Mouse (Mus musculus) midbrain, postnatal 0 days (tissue): ENCODE data around the gene Dnm3. TPM values are rescaled to one million over a fixed set of nuclear protein-coding genes. Genes with fewer than 3 reads are reported as not detected.

Source experiments
- ATAC-seq: fragments of 200-750 bp; cut with Nextera tagmentation; 2 replicates; pipeline ENCODE4 v1.8.0; 2017; ENCODE audit warnings: moderate number of reproducible peaks, mild to moderate bottlenecking, moderate TSS enrichment, moderate library complexity; ENCODE audit not compliant: low FRiP score
- DNase-seq: peaks from one replicate; pipeline ENCODE4 v3.0.0-alpha.2; 2015; ENCODE audit warnings: low spot score
- H3K27ac ChIP-seq: fragments of 300-500 bp; sonication (generic); 2 replicates; pipeline ENCODE4 v1.5.1; 2014; ENCODE audit warnings: low read depth, mild to moderate bottlenecking, low read length, mixed read lengths
- H3K27me3 ChIP-seq: fragments of 300-500 bp; sonication (generic); 2 replicates; pipeline ENCODE4 v1.6.1; 2014; ENCODE audit warnings: low read length, control low read depth, mixed read lengths; ENCODE audit not compliant: insufficient read depth
- H3K36me3 ChIP-seq: fragments of 300-500 bp; sonication (generic); 2 replicates; pipeline ENCODE4 v1.6.1; 2014; ENCODE audit warnings: low read length, control low read depth, mixed read lengths; ENCODE audit not compliant: insufficient read depth
- H3K4me1 ChIP-seq: fragments of 300-500 bp; sonication (generic); 2 replicates; pipeline ENCODE4 v1.6.1; 2014; ENCODE audit warnings: mild to moderate bottlenecking, control low read depth, antibody characterized with exemption, low read length, mixed read lengths; ENCODE audit not compliant: insufficient read depth
- H3K4me2 ChIP-seq: fragments of 300-500 bp; sonication (generic); 2 replicates; pipeline ENCODE4 v1.6.1; 2014; ENCODE audit warnings: low read depth, mild to moderate bottlenecking, low read length, mixed read lengths; ENCODE audit not compliant: poor library complexity, severe bottlenecking
- H3K4me3 ChIP-seq: fragments of 300-500 bp; sonication (generic); 2 replicates; pipeline ENCODE4 v1.5.1; 2014; ENCODE audit warnings: low read depth, mild to moderate bottlenecking, low read length, moderate library complexity
- H3K9ac ChIP-seq: fragments of 300-500 bp; sonication (generic); replicated peaks from 2 replicates; pipeline ENCODE4 v1.6.1; 2014; ENCODE audit warnings: mild to moderate bottlenecking, low read length, moderate library complexity, mixed read lengths; ENCODE audit not compliant: poor library complexity, severe bottlenecking
- H3K9me3 ChIP-seq: fragments of 300-500 bp; sonication (generic); 2 replicates; pipeline ENCODE4 v1.6.1; 2016; ENCODE audit warnings: low read length, control low read depth
- CTCF ChIP-seq: IDR thresholded peaks from 2 replicates; pipeline ENCODE4 v1.5.1; 2016; ENCODE audit warnings: antibody characterized with exemption, mild to moderate bottlenecking
- WGBS: fragments of 180-500 bp; shearing (Covaris S2); extraction: QIAGEN DNeasy Blood & Tissue Kit; methylation state at CpG from one replicate; pipeline ENCODE4 v1.1.7; 2014; 5-methylcytosine and 5-hydroxymethylcytosine counted together
- polyA plus RNA-seq: library from polyadenylated mRNA; unstranded; fragments of >200 nt; fragmentation: Nextera tagmentation; extraction: Ambion mirVana; gene quantifications from 2 replicates; pipeline ENCODE4 v1.2.1, GENCODE M21; 2015
- total RNA-seq: library from RNA; depleted of rRNA; stranded (reverse); fragments of >200 nt; gene quantifications from 2 replicates; pipeline ENCODE4 v1.2.3, GENCODE M21; 2014

Dnm3 gene
- total and polyA plus RNA-seq, 2 experiments from 2014 or later: 67.0 to 88.5 TPM

GRCm38 (mm10) chr1:161990684-161991578 lies 486.9 kb downstream of the Dnm3 start:
- 75% methylated on average over 10 of the region's 10 CpGs for WGBS
- no peaks in the 10 kb centered on the region for H3K9me3 ChIP-seq
- no peak overlapping the region for H3K27ac ChIP-seq
- H3K4me3 ChIP-seq: no peak overlapping the region
- no peaks in the 10 kb centered on the region for H3K4me1 ChIP-seq
- no peak overlapping the region for H3K4me2 ChIP-seq
- no peak overlapping the region for H3K9ac ChIP-seq
- no peaks in the 10 kb centered on the region for H3K36me3 ChIP-seq
- TF ChIP-seq CTCF: no peak
- no peak for DNase-seq
- ATAC-seq: no peak
- H3K27me3 ChIP-seq: no peaks in the 10 kb centered on the region

- Histone ChIP-seq H3K36me3 (no peaks in the 10 kb centered on the region), H3K27ac (no peak overlapping the region), H3K9me3 (no peaks in the 10 kb centered on the region), H3K4me2 (no peak overlapping the region), H3K9ac (no peak overlapping the region), H3K4me1 (no peaks in the 10 kb centered on the region), H3K27me3 (no peaks in the 10 kb centered on the region), H3K4me3 (no peak overlapping the region)
- DNase-seq (no peak), ATAC-seq (no peak)
- TF ChIP-seq CTCF: no peak
- 29% methylated on average over 4 of the region's 4 CpGs for WGBS
Measured at GRCm38 (mm10) chr1:161983979-161984566, 493.8 kb downstream of the Dnm3 start.

- H3K4me1 ChIP-seq: no peaks in the 10 kb centered on the region
- no peaks in the 10 kb centered on the region for H3K27me3 ChIP-seq
- no peak overlapping the region for H3K27ac ChIP-seq
- WGBS: 60% methylated on average over 6 of the region's 6 CpGs
- no peaks in the 10 kb centered on the region for H3K36me3 ChIP-seq
- H3K9me3 ChIP-seq: no peaks in the 10 kb centered on the region
- H3K4me3 ChIP-seq: no peak overlapping the region
- no peak for ATAC-seq
- no peak for DNase-seq
- H3K4me2 ChIP-seq: no peak overlapping the region
- no peak for TF ChIP-seq CTCF
- no peak overlapping the region for H3K9ac ChIP-seq
Measured at GRCm38 (mm10) chr1:161983451-161983850, 494.4 kb downstream of the Dnm3 start.

- Histone ChIP-seq H3K4me2 (no peak overlapping the region), H3K36me3 (no peaks in the 10 kb centered on the region), H3K27ac (no peak overlapping the region), H3K9me3 (no peaks in the 10 kb centered on the region), H3K4me1 (0 out of 2 replicates have a peak, but pooled peaks cover 5% of the 10 kb centered on the region), H3K9ac (no peak overlapping the region), H3K27me3 (no peaks in the 10 kb centered on the region), H3K4me3 (no peak overlapping the region)
- DNase-seq (no peak), ATAC-seq (no peak)
- WGBS: 91% methylated on average over 9 of the region's 9 CpGs
- no peak for TF ChIP-seq CTCF
Measured at GRCm38 (mm10) chr1:161980626-161981298, 497.1 kb downstream of the Dnm3 start.

DNA sequence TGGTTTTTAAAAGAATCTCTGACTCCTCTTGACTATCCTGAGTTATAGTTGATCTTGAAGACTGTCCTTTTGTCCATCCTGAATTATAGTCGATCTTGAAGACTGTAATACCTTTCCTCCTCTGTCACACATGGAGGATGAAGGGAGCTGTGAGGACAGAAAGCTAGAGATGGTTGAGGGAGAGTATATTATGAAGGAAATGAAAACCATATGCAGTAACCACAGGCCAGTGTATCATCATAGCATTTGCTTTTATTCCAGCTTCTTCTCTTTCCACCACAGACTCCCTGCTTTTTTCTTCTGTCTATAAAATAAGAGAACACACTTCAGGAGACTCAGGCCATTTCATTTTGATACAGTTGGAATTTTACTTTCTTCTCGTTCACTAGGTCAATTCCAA lies 497.8 kb downstream of the Dnm3 start:
- no peak for TF ChIP-seq CTCF
- Histone ChIP-seq H3K9me3 (no peaks in the 10 kb centered on the region), H3K4me3 (no peak overlapping the region), H3K27me3 (no peaks in the 10 kb centered on the region), H3K27ac (no peak overlapping the region), H3K4me2 (no peak overlapping the region), H3K36me3 (no peaks in the 10 kb centered on the region), H3K4me1 (0 out of 2 replicates have a peak, but pooled peaks cover 5% of the 10 kb centered on the region), H3K9ac (no peak overlapping the region)
- DNase-seq (no peak), ATAC-seq (no peak)
- WGBS: 87% methylated on average over 2 of the region's 2 CpGs

- Histone ChIP-seq H3K27ac (no peak within 1 kb of the TSS), H3K27me3 (no peaks in the 10 kb centered on the region), H3K4me1 (0 out of 2 replicates have a peak, but pooled peaks cover 5% of the 10 kb centered on the region), H3K9ac (no peak within 1 kb of the TSS), H3K4me2 (no peak within 1 kb of the TSS), H3K36me3 (no peaks in the 10 kb centered on the region), H3K9me3 (no peaks in the 10 kb centered on the region), H3K4me3 (no peak within 1 kb of the TSS)
- TF ChIP-seq CTCF: no peak
- WGBS: 62% methylated on average over 1 of the region's 1 CpGs
- DNase-seq (no peak), ATAC-seq (no peak)
Measured at GRCm38 (mm10) chr1:161979536-161979935, 498.3 kb downstream of the Dnm3 start, which contains the start of gene 4930558K02Rik. TSS of gene 4930558K02Rik (minus strand) at chr1:161979636.
